Mouse (Mus musculus): Measurements from ENCODE around the gene Gsto1.
A peak's percentile ranks its signal among the peaks of the same experiment; 100 is the strongest.

DNA sequence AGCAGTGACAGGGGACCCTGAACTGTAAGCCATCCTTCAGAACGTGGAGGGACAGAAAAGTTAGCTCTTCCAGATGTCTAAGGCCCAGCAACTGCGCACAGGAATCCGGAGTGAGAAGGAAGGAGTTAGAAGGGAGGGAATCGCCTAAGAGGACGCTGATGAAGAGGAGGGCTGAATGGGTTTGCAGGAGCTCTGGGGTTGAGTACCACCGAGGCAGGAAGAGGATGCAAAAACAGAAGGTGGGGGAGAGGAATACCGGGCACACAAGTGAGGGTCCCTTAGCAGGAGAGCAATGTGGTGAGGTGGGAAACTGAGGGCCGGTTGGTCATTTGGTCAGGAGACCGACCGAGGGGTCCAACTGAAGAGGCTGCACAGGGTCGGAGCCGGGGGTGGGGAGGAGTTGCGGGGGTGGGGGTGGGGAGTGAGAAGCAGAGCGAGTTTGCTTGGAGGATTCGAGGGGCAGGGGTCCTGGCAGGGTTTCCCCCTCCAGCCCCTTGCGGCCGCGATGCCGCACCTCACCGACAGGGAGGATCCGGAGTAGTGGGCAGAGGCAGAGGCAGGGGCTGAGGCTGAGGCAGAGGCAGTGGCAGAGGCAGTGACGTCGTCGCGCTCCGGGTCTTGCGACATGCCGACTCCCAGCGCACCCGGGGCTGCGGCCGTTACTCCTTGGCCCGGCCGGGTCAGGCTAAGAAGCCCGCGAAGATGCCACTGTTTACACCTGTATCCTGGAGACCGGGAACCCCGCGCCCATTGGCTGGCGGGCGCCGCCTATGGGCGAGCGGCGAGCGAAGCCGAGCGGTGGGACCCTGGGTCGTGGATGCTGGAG is 17.9 kb upstream of the Gsto1 start:
- TF ChIP-seq CTCF (IDR thresholded peaks at IDR 0.05; ENCODE audit: borderline replicate concordance, insufficient read depth, low read depth, low read length) (peak; percentile 39; the same call in 1 of the 2 replicates), POLR2A (IDR thresholded peaks at IDR 0.05; ENCODE audit: borderline replicate concordance, insufficient read depth, low read length) (no peak)

All from cerebellum, adult 2 months (tissue).